Mouse (Mus musculus) thymus, adult 2 months (tissue): ENCODE data around the gene Gm4307.
"Not testable (repeated sequence)": the region's sequence is repeated elsewhere in the genome, so short reads cannot be mapped to it uniquely, and the experiment has no call there.

Experiments used
- CTCF ChIP-seq: fragments of 200-500 bp; IDR thresholded peaks from 2 replicates; pipeline ENCODE4 v1.5.1; 2012; ENCODE audit warnings: mild to moderate bottlenecking, control low read depth, low read length, moderate library complexity, borderline replicate concordance; ENCODE audit not compliant: control insufficient read depth, poor library complexity, insufficient read depth; ENCODE audit errors: extremely low read depth
- POLR2A ChIP-seq: fragments of 200-500 bp; IDR thresholded peaks from 2 replicates; pipeline ENCODE4 v1.6.1; 2012; ENCODE audit warnings: mild to moderate bottlenecking, low read length, control low read depth, moderate library complexity; ENCODE audit not compliant: control insufficient read depth, poor library complexity, insufficient read depth; ENCODE audit errors: extremely low read depth

- not testable (repeated sequence) for TF ChIP-seq CTCF, POLR2A
These were observed 4.3 kb upstream of the Gm4307 start for GRCm38 (mm10) chr10:100356841-100357240.
